Mouse (Mus musculus): ENCODE results near the gene Sema6d. TPM values are rescaled to one million over a fixed set of nuclear protein-coding genes. Genes with fewer than 3 reads are reported as not detected.

Gene Sema6d
- polyA plus RNA-seq, 1 experiment from 2014 or later, result 16.0 TPM

DNA sequence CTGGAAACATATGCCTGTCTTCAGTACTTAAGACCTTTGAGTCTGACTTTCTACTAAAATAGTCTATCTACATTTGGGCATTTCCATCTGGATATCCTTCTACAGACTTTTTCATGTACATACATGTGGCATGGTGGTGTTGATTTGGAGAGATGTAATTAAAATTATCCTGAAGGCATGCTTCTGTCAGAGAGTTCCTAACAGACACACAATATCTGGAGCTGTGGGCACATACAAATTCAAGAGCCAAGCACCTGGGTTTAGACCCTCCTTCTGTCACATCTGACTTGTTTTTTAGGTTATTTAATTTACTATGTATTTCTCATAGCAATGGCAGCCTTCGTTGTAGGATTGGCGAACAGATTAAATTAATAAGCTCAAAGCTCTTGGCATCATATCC, 195.3 kb downstream of the Sema6d start:
- WGBS, result 96% methylated on average over 2 of the region's 2 CpGs
- Histone ChIP-seq H3K4me1 (ENCODE audit: control insufficient read depth, insufficient read depth, low read length) (no peaks in the 10 kb centered on the region), H3K27me3 (ENCODE audit: control insufficient read depth, insufficient read depth, low read length) (no peaks in the 10 kb centered on the region), H3K36me3 (ENCODE audit: control insufficient read depth, insufficient read depth, low read length) (no peaks in the 10 kb centered on the region), H3K4me2 (replicated peaks; ENCODE audit: low read depth, low read length) (no peak overlapping the region), H3K9ac (replicated peaks; ENCODE audit: low read depth, low read length) (no peak overlapping the region), H3K27ac (ENCODE audit: low read length) (no peak overlapping the region), H3K4me3 (ENCODE audit: low read depth, low read length) (no peak overlapping the region), H3K9me3 (ENCODE audit: control insufficient read depth, low read depth, low read length) (no peaks in the 10 kb centered on the region)
- ATAC-seq (ENCODE audit: insufficient number of reproducible peaks, insufficient read depth, low FRiP score, low read depth), result no peak

DNA sequence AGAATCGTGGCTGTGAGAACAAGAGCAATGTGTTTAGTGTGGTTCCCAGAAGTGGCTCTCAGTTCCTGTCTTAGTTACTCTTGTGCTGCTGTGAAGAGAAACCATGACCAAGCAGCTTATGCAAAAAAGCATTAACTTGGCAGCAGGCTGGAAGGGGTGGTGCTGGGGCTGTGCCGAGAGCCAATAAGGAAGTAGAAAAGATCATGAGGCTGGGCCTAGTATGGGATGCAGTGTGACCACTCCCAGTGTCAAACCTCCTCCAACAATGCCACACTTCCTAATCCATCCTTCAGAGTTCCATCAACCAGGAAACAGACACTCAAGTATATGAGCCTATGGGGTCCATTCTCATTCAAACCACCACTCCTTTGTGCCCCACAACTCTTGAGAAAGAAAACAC, 199.6 kb downstream of the Sema6d start:
- H3K4me1 ChIP-seq (ENCODE audit: control insufficient read depth, insufficient read depth, low read length), result no peaks in the 10 kb centered on the region
- no peak overlapping the region for H3K4me3 ChIP-seq (ENCODE audit: low read depth, low read length)
- ATAC-seq (ENCODE audit: insufficient number of reproducible peaks, insufficient read depth, low FRiP score, low read depth), result no peak
- WGBS, result 84% methylated on average over 2 of the region's 2 CpGs
- no peaks in the 10 kb centered on the region for H3K36me3 ChIP-seq (ENCODE audit: control insufficient read depth, insufficient read depth, low read length)
- H3K4me2 ChIP-seq (replicated peaks; ENCODE audit: low read depth, low read length), result no peak overlapping the region
- H3K27ac ChIP-seq (ENCODE audit: low read length), result no peak overlapping the region
- H3K27me3 ChIP-seq (ENCODE audit: control insufficient read depth, insufficient read depth, low read length), result no peaks in the 10 kb centered on the region
- no peaks in the 10 kb centered on the region for H3K9me3 ChIP-seq (ENCODE audit: control insufficient read depth, low read depth, low read length)
- no peak overlapping the region for H3K9ac ChIP-seq (replicated peaks; ENCODE audit: low read depth, low read length)

DNA sequence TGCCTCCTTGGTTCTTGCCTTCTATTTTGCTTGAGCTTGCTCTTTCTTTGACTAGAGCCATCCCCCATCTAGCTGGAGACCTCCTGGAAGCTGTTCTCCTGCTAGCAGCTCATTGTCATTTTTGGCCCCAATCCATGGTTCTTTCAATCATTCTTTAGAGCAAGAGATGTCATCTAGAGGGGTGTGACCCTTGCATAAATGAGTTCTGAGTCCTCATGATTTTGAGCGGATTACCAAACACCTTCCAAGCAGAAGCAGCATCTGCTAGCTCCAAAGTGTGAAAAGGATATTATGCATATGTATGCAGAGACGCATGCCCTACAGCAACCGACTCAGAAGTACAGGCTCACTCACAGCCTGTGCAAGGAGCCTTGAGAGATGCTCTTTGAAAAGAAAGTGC, 201.4 kb downstream of the Sema6d start:
- Histone ChIP-seq H3K4me1 (ENCODE audit: control insufficient read depth, insufficient read depth, low read length) (no peaks in the 10 kb centered on the region), H3K27me3 (ENCODE audit: control insufficient read depth, insufficient read depth, low read length) (no peaks in the 10 kb centered on the region), H3K4me3 (ENCODE audit: low read depth, low read length) (no peak overlapping the region), H3K9me3 (ENCODE audit: control insufficient read depth, low read depth, low read length) (no peaks in the 10 kb centered on the region), H3K36me3 (ENCODE audit: control insufficient read depth, insufficient read depth, low read length) (no peaks in the 10 kb centered on the region), H3K4me2 (replicated peaks; ENCODE audit: low read depth, low read length) (no peak overlapping the region), H3K9ac (replicated peaks; ENCODE audit: low read depth, low read length) (no peak overlapping the region), H3K27ac (ENCODE audit: low read length) (no peak overlapping the region)
- ATAC-seq (ENCODE audit: insufficient number of reproducible peaks, insufficient read depth, low FRiP score, low read depth), result no peak
- WGBS, result 89% methylated on average over 3 of the region's 3 CpGs

DNA sequence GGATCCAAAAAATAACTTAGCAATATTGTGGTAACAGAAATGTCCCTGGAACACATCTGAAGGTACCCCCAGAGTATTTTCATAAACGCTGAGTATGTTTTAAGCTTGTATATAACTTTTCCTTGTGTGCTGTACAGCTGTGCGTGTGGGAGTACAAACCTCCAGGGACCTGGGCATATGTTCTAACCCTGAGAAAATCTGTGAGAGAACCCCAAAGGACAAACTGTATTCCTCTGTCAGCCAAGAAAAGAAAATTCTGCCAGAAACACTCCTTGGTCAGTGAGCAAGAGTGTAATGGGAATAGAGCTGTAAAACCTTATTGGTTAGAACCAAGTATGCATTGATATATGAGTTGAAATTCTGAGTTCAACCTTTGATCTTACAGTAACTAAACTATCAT, 203.8 kb downstream of the Sema6d start:
- no peaks in the 10 kb centered on the region for H3K36me3 ChIP-seq (ENCODE audit: control insufficient read depth, insufficient read depth, low read length)
- WGBS, result 93% methylated on average over 2 of the region's 2 CpGs
- H3K27me3 ChIP-seq (ENCODE audit: control insufficient read depth, insufficient read depth, low read length), result no peaks in the 10 kb centered on the region
- H3K4me2 ChIP-seq (replicated peaks; ENCODE audit: low read depth, low read length), result no peak overlapping the region
- ATAC-seq (ENCODE audit: insufficient number of reproducible peaks, insufficient read depth, low FRiP score, low read depth), result no peak
- H3K4me1 ChIP-seq (ENCODE audit: control insufficient read depth, insufficient read depth, low read length), result no peaks in the 10 kb centered on the region
- no peak overlapping the region for H3K4me3 ChIP-seq (ENCODE audit: low read depth, low read length)
- H3K27ac ChIP-seq (ENCODE audit: low read length), result no peak overlapping the region
- H3K9me3 ChIP-seq (ENCODE audit: control insufficient read depth, low read depth, low read length), result no peaks in the 10 kb centered on the region
- no peak overlapping the region for H3K9ac ChIP-seq (replicated peaks; ENCODE audit: low read depth, low read length)

DNA sequence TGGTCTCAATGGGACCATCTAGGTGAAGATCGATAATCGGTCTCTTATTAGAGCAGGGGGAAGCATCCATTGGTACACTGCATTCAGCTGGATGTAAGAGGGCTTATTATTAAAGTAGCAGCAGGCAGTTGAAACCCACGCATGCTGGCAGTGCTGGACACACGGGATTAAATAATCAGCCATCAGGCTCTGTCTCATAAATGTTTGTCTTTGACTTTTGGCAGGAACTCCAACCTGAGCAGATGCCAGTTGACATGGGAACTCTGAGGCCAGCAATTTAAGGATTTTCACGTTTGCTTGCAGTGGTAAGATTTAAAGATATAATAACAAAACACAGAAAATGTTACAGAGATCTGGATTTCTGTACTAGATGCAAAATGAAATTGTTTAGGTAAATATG, 208.6 kb downstream of the Sema6d start:
- Histone ChIP-seq H3K9ac (replicated peaks; ENCODE audit: low read depth, low read length) (no peak overlapping the region), H3K9me3 (ENCODE audit: control insufficient read depth, low read depth, low read length) (no peaks in the 10 kb centered on the region), H3K4me2 (replicated peaks; ENCODE audit: low read depth, low read length) (no peak overlapping the region), H3K4me1 (ENCODE audit: control insufficient read depth, insufficient read depth, low read length) (no peaks in the 10 kb centered on the region), H3K36me3 (ENCODE audit: control insufficient read depth, insufficient read depth, low read length) (no peaks in the 10 kb centered on the region), H3K4me3 (ENCODE audit: low read depth, low read length) (no peak overlapping the region), H3K27ac (ENCODE audit: low read length) (no peak overlapping the region), H3K27me3 (ENCODE audit: control insufficient read depth, insufficient read depth, low read length) (no peaks in the 10 kb centered on the region)
- ATAC-seq (ENCODE audit: insufficient number of reproducible peaks, insufficient read depth, low FRiP score, low read depth), result no peak
- WGBS, result 55% methylated on average over 5 of the region's 5 CpGs

DNA sequence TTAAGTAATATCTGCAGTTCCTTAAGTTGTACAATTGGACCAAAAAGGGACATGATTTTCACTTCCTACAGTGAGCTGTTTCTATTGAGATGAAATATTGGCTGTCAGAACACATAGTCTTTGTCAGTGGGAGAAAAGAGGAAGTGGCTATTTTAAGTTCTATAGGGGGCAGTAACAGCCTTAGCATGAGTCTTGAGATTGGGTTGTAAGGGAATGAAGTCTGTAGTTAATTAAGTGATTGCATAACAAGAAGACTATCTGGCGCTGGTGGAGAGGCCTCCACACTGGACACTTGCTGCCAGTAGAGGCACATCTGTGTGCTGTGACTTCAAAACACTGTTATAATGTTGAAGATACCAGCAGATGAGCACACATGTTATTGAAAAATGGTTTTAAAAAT, 209.1 kb downstream of the Sema6d start:
- Histone ChIP-seq H3K4me3 (ENCODE audit: low read depth, low read length) (no peak overlapping the region), H3K4me2 (replicated peaks; ENCODE audit: low read depth, low read length) (no peak overlapping the region), H3K36me3 (ENCODE audit: control insufficient read depth, insufficient read depth, low read length) (no peaks in the 10 kb centered on the region), H3K27me3 (ENCODE audit: control insufficient read depth, insufficient read depth, low read length) (no peaks in the 10 kb centered on the region), H3K9ac (replicated peaks; ENCODE audit: low read depth, low read length) (no peak overlapping the region), H3K9me3 (ENCODE audit: control insufficient read depth, low read depth, low read length) (no peaks in the 10 kb centered on the region), H3K4me1 (ENCODE audit: control insufficient read depth, insufficient read depth, low read length) (no peaks in the 10 kb centered on the region), H3K27ac (ENCODE audit: low read length) (no peak overlapping the region)
- 46% methylated on average over 1 of the region's 1 CpGs for WGBS
- no peak for ATAC-seq (ENCODE audit: insufficient number of reproducible peaks, insufficient read depth, low FRiP score, low read depth)

DNA sequence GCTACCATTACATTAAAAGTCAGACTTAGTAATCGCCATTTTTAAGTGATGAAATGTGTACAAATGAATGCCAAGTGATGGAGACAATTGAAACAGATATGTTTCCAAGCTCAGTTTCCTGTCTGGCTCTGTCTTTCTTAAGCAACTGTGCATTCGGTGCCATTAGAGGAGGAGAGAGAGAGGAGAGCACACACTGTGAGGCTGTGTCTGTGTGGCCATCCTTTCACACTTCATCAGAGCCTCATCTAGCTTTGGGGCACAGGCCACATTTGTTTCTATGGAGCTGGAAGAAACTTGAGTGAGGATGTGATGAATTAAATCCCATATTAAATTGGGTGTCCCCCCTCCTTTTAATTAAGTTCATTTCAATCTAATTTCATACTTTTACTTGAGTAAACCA, 218.8 kb downstream of the Sema6d start:
- WGBS, result 63% methylated on average over 2 of the region's 2 CpGs
- ATAC-seq (ENCODE audit: insufficient number of reproducible peaks, insufficient read depth, low FRiP score, low read depth), result no peak
- Histone ChIP-seq H3K4me2 (replicated peaks; ENCODE audit: low read depth, low read length) (no peak overlapping the region), H3K4me1 (ENCODE audit: control insufficient read depth, insufficient read depth, low read length) (no peaks in the 10 kb centered on the region), H3K27ac (ENCODE audit: low read length) (no peak overlapping the region), H3K9me3 (ENCODE audit: control insufficient read depth, low read depth, low read length) (no peaks in the 10 kb centered on the region), H3K4me3 (ENCODE audit: low read depth, low read length) (no peak overlapping the region), H3K27me3 (ENCODE audit: control insufficient read depth, insufficient read depth, low read length) (no peaks in the 10 kb centered on the region), H3K36me3 (ENCODE audit: control insufficient read depth, insufficient read depth, low read length) (no peaks in the 10 kb centered on the region), H3K9ac (replicated peaks; ENCODE audit: low read depth, low read length) (no peak overlapping the region)

DNA sequence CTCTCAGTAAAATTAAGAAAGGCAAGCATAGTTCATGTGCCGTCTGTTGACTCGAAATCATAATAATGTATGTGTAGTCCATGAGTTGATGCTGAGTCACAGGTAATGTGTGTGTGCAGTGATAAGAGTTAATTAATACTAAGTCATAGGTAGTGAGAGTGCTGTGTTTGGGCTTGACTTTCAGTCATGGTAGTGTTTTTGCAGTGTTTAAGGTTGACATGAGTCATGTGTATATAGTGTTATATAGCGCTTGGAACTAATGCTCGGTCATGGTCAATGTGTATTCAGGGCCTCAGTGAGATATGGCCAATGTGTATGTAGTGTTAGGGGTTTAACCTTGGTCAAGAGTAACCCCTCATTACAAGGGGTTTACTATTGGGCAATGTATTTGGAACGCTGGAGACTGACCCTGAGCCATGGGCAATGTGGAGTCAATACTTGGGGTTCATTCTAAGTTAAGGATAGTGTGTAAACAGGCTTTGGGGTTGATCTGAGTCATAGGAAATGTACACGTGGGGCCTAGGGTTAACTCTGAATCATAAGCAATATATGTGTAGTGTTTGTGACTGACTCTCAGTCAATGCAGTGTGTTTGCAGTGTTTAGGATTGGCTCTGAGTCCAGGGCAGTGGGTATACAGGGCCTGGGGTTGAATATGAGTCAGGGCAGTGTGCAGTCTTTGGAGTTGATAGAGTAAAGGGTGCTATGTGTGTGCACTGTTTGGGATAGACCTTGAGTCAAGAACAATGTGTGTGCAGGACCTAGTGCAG, 219.8 kb downstream of the Sema6d start:
- WGBS, result 90% methylated on average over 6 of the region's 6 CpGs
- Histone ChIP-seq H3K4me2 (replicated peaks; ENCODE audit: low read depth, low read length) (no peak overlapping the region), H3K9me3 (ENCODE audit: control insufficient read depth, low read depth, low read length) (no peaks in the 10 kb centered on the region), H3K4me3 (ENCODE audit: low read depth, low read length) (no peak overlapping the region), H3K27ac (ENCODE audit: low read length) (no peak overlapping the region), H3K4me1 (ENCODE audit: control insufficient read depth, insufficient read depth, low read length) (no peaks in the 10 kb centered on the region), H3K36me3 (ENCODE audit: control insufficient read depth, insufficient read depth, low read length) (no peaks in the 10 kb centered on the region), H3K9ac (replicated peaks; ENCODE audit: low read depth, low read length) (no peak overlapping the region), H3K27me3 (ENCODE audit: control insufficient read depth, insufficient read depth, low read length) (no peaks in the 10 kb centered on the region)
- 0 out of 2 replicates have a peak, but pooled peaks have one; percentile 10 for ATAC-seq (ENCODE audit: insufficient number of reproducible peaks, insufficient read depth, low FRiP score, low read depth)
